Mouse (Mus musculus): ENCODE measurements around the gene Foxj1. TPM values are rescaled to one million over a fixed set of nuclear protein-coding genes. Genes with fewer than 3 reads are reported as not detected.
A peak's percentile ranks its signal among the peaks of the same experiment; 100 is the strongest.

Gene Foxj1
- polyA plus RNA-seq, 1 experiment from 2014 or later, result 0.07 TPM

DNA sequence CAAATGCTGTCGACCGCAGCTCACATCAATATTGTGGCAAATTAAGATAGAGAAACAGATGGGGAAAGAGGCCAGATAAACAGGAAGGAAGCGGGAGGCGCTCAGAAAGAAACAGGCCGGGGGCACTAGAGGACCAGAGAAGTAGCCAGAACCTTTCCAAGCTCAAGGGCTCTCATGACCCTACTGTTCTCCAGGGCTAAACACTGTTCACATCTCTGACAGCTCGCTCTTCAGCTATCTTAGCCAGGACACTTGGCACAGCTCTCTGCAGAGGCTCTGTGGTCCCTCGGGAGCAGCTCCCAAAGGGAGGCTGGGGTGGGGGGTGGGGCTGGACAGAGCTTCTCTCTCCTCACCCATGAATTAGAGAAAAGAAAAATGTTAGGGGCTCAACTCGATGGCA, 44.6 kb downstream of the Foxj1 start:
- peaks cover 17% of the 10 kb centered on the region for H3K36me3 ChIP-seq (ENCODE audit: control insufficient read depth, insufficient read depth, low read length)
- H3K9me3 ChIP-seq (replicated peaks; ENCODE audit: control insufficient read depth, low read length), result no peaks in the 10 kb centered on the region
- WGBS (ENCODE audit: insufficient replicate concordance), result 57% methylated on average over 8 of the region's 8 CpGs

DNA sequence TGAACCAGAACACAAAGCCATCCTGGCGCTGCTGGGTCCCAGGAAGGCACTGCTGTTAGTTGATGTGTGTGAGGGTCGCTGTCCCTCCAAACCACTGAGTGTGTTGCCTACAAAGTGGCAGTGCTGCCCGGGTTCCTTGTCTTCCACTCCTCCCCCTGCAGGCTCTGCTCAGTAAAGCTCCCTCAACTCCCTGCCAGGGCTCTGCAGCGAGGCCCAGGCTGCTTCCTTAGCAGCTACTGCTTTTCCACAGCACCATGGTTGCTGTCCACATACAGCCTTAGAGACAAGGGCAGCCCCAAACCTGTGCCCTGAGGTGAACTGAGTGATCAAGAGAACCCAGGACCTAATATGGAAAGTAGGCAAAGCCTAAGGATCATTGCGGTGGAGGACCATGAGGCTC, 47.8 kb downstream of the Foxj1 start:
- Histone ChIP-seq H3K9me3 (replicated peaks; ENCODE audit: control insufficient read depth, low read length) (no peaks in the 10 kb centered on the region), H3K36me3 (ENCODE audit: control insufficient read depth, insufficient read depth, low read length) (peaks cover 17% of the 10 kb centered on the region), H3K4me1 (ENCODE audit: control insufficient read depth, insufficient read depth, low read length) (peaks cover 9% of the 10 kb centered on the region; the same call in 1 of the 2 replicates), H3K27ac (ENCODE audit: low read depth, low read length) (no peak overlapping the region), H3K4me3 (ENCODE audit: low read depth, low read length) (no peak overlapping the region), H3K4me2 (no peak overlapping the region), H3K9ac (ENCODE audit: low read depth, low read length) (no peak overlapping the region), H3K27me3 (ENCODE audit: control insufficient read depth, insufficient read depth, low read length) (peaks cover 40% of the 10 kb centered on the region)
- WGBS (ENCODE audit: insufficient replicate concordance), result 65% methylated on average over 5 of the region's 5 CpGs
- no peak for ATAC-seq (replicated peaks; ENCODE audit: insufficient number of reproducible peaks, low FRiP score, low TSS enrichment)

More for the DNA sequence above, 44.6 kb downstream of the Foxj1 start:
- Histone ChIP-seq H3K27ac (ENCODE audit: low read depth, low read length) (no peak overlapping the region), H3K27me3 (ENCODE audit: control insufficient read depth, insufficient read depth, low read length) (peaks cover 8% of the 10 kb centered on the region), H3K9ac (ENCODE audit: low read depth, low read length) (no peak overlapping the region), H3K4me1 (ENCODE audit: control insufficient read depth, insufficient read depth, low read length) (peaks cover 9% of the 10 kb centered on the region; the same call in 1 of the 2 replicates), H3K4me2 (no peak overlapping the region), H3K4me3 (ENCODE audit: low read depth, low read length) (no peak overlapping the region)
- no peak for ATAC-seq (replicated peaks; ENCODE audit: insufficient number of reproducible peaks, low FRiP score, low TSS enrichment)

DNA sequence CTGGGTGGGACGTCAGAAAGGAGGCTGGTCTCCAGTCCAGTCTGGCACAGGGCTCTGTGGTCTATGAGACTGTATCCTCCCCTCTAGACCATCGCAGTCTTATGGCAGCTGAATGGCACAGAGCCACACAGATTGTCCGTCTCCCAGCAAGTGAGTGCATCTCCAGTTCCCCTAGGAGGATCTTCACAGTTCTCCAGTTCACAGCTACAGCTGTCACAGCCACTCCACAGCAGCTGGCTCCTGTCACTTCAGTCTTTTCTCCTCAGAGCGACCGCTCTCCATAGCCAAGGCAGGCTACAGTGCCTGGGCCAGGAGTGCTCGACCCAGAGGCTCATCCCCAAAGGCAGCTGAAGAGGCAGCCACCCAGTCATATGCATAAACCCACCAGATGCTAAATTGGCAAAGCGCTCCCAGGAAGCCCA, 49.4 kb downstream of the Foxj1 start:
- H3K27ac ChIP-seq (ENCODE audit: low read depth, low read length), result no peak overlapping the region
- H3K4me3 ChIP-seq (ENCODE audit: low read depth, low read length), result no peak overlapping the region
- H3K36me3 ChIP-seq (ENCODE audit: control insufficient read depth, insufficient read depth, low read length), result peaks cover 11% of the 10 kb centered on the region
- no peak overlapping the region for H3K9ac ChIP-seq (ENCODE audit: low read depth, low read length)
- no peak overlapping the region for H3K4me2 ChIP-seq
- ATAC-seq (replicated peaks; ENCODE audit: insufficient number of reproducible peaks, low FRiP score, low TSS enrichment), result no peak
- peaks cover 55% of the 10 kb centered on the region for H3K27me3 ChIP-seq (ENCODE audit: control insufficient read depth, insufficient read depth, low read length)
- WGBS (ENCODE audit: insufficient replicate concordance), result 61% methylated on average over 7 of the region's 7 CpGs
- peaks cover 17% of the 10 kb centered on the region for H3K4me1 ChIP-seq (ENCODE audit: control insufficient read depth, insufficient read depth, low read length)
- H3K9me3 ChIP-seq (replicated peaks; ENCODE audit: control insufficient read depth, low read length), result no peaks in the 10 kb centered on the region

- H3K4me3 ChIP-seq (ENCODE audit: low read depth, low read length), result no peak overlapping the region
- no peak for ATAC-seq (replicated peaks; ENCODE audit: insufficient number of reproducible peaks, low FRiP score, low TSS enrichment)
- H3K9me3 ChIP-seq (replicated peaks; ENCODE audit: control insufficient read depth, low read length), result no peaks in the 10 kb centered on the region
- 51% methylated on average over 6 of the region's 6 CpGs for WGBS (ENCODE audit: insufficient replicate concordance)
- H3K36me3 ChIP-seq (ENCODE audit: control insufficient read depth, insufficient read depth, low read length), result peaks cover 8% of the 10 kb centered on the region
- no peak overlapping the region for H3K27ac ChIP-seq (ENCODE audit: low read depth, low read length)
- H3K9ac ChIP-seq (ENCODE audit: low read depth, low read length), result no peak overlapping the region
- peaks cover 12% of the 10 kb centered on the region for H3K4me1 ChIP-seq (ENCODE audit: control insufficient read depth, insufficient read depth, low read length)
- peaks cover 67% of the 10 kb centered on the region for H3K27me3 ChIP-seq (ENCODE audit: control insufficient read depth, insufficient read depth, low read length)
- H3K4me2 ChIP-seq, result no peak overlapping the region
Observed at GRCm38 (mm10) chr11:116283982-116284381, 51.2 kb downstream of the Foxj1 start.

DNA sequence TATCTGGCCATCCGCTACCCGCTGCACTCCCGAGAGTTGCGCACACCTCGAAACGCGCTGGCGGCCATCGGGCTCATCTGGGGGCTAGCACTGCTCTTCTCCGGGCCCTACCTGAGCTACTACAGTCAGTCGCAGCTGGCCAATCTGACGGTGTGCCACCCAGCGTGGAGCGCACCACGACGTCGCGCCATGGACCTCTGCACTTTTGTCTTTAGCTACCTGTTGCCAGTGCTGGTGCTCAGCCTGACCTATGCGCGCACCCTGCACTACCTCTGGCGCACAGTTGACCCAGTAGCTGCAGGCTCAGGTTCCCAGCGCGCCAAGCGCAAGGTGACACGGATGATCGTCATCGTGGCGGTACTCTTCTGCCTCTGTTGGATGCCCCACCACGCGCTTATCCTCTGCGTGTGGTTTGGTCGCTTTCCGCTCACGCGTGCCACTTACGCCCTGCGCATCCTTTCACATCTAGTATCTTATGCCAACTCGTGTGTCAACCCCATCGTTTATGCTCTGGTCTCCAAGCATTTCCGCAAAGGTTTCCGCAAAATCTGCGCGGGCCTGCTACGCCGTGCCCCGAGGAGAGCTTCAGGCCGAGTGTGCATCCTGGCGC, 52.2 kb downstream of the Foxj1 start:
- WGBS (ENCODE audit: insufficient replicate concordance), result 11% methylated on average over 48 of the region's 48 CpGs
- Histone ChIP-seq H3K4me3 (ENCODE audit: low read depth, low read length) (no peak overlapping the region), H3K4me2 (no peak overlapping the region), H3K27me3 (ENCODE audit: control insufficient read depth, insufficient read depth, low read length) (peaks cover 67% of the 10 kb centered on the region), H3K9ac (ENCODE audit: low read depth, low read length) (no peak overlapping the region), H3K36me3 (ENCODE audit: control insufficient read depth, insufficient read depth, low read length) (peaks cover 2% of the 10 kb centered on the region; the same call in 1 of the 2 replicates), H3K9me3 (replicated peaks; ENCODE audit: control insufficient read depth, low read length) (no peaks in the 10 kb centered on the region), H3K27ac (ENCODE audit: low read depth, low read length) (no peak overlapping the region), H3K4me1 (ENCODE audit: control insufficient read depth, insufficient read depth, low read length) (peaks cover 9% of the 10 kb centered on the region)
- ATAC-seq (replicated peaks; ENCODE audit: insufficient number of reproducible peaks, low FRiP score, low TSS enrichment), result no peak

DNA sequence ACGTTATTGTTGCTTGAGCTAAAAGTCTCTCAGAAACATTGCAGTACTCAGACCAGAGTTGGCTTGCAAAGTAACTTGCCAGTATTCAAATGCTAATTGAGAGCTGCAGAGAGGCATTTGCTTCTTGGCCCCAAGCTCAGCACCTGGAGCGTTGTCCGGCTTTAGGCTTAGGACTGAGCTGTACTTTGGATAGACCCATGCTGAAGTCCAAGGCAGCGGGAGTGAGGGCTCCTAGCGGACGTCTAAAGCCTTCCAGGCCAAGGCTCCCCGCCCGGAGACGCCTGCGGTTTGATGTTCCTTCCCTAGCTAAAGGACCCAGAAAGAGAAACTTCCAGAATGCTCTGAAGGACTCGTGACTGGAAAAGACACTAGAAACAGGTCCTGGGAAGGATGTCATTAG, 53.1 kb downstream of the Foxj1 start:
- Histone ChIP-seq H3K4me2 (peak overlapping the region; percentile 24; the same call in 1 of the 2 replicates), H3K36me3 (ENCODE audit: control insufficient read depth, insufficient read depth, low read length) (no peaks in the 10 kb centered on the region), H3K27me3 (ENCODE audit: control insufficient read depth, insufficient read depth, low read length) (peaks cover 67% of the 10 kb centered on the region), H3K4me3 (ENCODE audit: low read depth, low read length) (peak overlapping the region; percentile 41), H3K27ac (ENCODE audit: low read depth, low read length) (no peak overlapping the region), H3K4me1 (ENCODE audit: control insufficient read depth, insufficient read depth, low read length) (peaks cover 9% of the 10 kb centered on the region), H3K9me3 (replicated peaks; ENCODE audit: control insufficient read depth, low read length) (no peaks in the 10 kb centered on the region), H3K9ac (ENCODE audit: low read depth, low read length) (no peak overlapping the region)
- ATAC-seq (replicated peaks; ENCODE audit: insufficient number of reproducible peaks, low FRiP score, low TSS enrichment), result no peak
- WGBS (ENCODE audit: insufficient replicate concordance), result 3% methylated on average over 11 of the region's 11 CpGs

GRCm38 (mm10) chr11:116281671-116282070, 53.5 kb downstream of the Foxj1 start:
- Histone ChIP-seq H3K36me3 (ENCODE audit: control insufficient read depth, insufficient read depth, low read length) (no peaks in the 10 kb centered on the region), H3K9ac (ENCODE audit: low read depth, low read length) (peak overlapping the region; percentile 46; the same call in 1 of the 2 replicates), H3K4me3 (ENCODE audit: low read depth, low read length) (peak overlapping the region; percentile 41), H3K9me3 (replicated peaks; ENCODE audit: control insufficient read depth, low read length) (no peaks in the 10 kb centered on the region), H3K27me3 (ENCODE audit: control insufficient read depth, insufficient read depth, low read length) (peaks cover 67% of the 10 kb centered on the region), H3K27ac (ENCODE audit: low read depth, low read length) (no peak overlapping the region), H3K4me1 (ENCODE audit: control insufficient read depth, insufficient read depth, low read length) (peaks cover 9% of the 10 kb centered on the region), H3K4me2 (peak overlapping the region; percentile 68)
- WGBS (ENCODE audit: insufficient replicate concordance), result 2% methylated on average over 18 of the region's 18 CpGs
- ATAC-seq (replicated peaks; ENCODE audit: insufficient number of reproducible peaks, low FRiP score, low TSS enrichment), result no peak

DNA sequence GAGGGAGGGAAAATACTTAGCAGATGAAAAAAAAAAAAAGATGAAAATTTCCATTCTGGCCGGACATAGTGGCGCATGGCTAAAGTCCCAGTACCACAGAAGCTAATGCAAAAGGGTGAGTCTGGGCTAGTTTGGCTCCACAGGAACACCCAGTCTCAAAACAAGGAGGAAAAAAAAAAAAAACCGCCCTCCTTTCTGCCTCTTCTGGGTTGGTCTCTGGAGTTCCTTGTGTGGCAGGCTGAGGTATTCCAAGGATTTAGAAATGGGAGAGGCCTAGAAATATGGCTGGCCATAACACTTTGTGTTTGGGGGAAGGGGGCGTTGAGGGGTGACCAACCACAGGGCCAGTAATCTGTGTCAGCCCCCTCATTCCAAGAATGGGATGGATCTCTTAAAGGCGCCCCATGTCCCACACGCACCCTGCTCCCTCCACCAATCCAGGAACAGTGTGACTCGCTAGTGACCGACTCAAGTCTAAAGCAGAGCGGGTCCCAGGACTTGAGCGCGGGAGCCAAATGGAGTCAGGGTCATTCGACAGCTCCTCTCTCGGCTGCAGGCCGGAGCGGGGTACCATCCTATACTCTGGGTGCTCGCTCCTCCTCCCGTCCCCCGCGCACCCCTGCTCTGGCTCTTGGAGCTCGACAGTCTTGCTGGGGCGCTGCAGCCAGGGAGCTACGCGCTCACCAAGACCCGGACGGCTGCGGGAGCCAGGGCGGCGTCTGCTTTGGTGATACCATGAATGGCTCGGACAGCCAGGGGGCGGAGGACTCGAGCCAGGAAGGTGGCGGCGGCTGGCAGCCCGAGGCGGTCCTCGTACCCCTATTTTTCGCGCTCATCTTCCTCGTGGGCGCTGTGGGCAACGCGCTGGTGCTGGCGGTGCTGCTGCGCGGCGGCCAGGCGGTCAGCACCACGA, 54.2 kb downstream of the Foxj1 start, which contains the start of gene Galr2:
Galr2 (plus strand) TSS at position 189 of the 913 bp plus-strand sequence.
- 7% methylated on average over 40 of the region's 48 CpGs for WGBS (ENCODE audit: insufficient replicate concordance)
- ATAC-seq (replicated peaks; ENCODE audit: insufficient number of reproducible peaks, low FRiP score, low TSS enrichment), result no peak
- Histone ChIP-seq H3K9me3 (replicated peaks; ENCODE audit: control insufficient read depth, low read length) (no peaks in the 10 kb centered on the region), H3K9ac (ENCODE audit: low read depth, low read length) (peak within 1 kb of the TSS; percentile 46; the same call in 1 of the 2 replicates), H3K4me2 (peak within 1 kb of the TSS; percentile 68), H3K4me1 (ENCODE audit: control insufficient read depth, insufficient read depth, low read length) (peaks cover 9% of the 10 kb centered on the region), H3K4me3 (ENCODE audit: low read depth, low read length) (peak within 1 kb of the TSS; percentile 41), H3K36me3 (ENCODE audit: control insufficient read depth, insufficient read depth, low read length) (no peaks in the 10 kb centered on the region), H3K27me3 (ENCODE audit: control insufficient read depth, insufficient read depth, low read length) (peaks cover 64% of the 10 kb centered on the region), H3K27ac (ENCODE audit: low read depth, low read length) (no peak within 1 kb of the TSS)
